Mouse (Mus musculus) lung, adult 2 months (tissue): ENCODE measurements around the gene Tmem144.

Experiments used
- CTCF ChIP-seq: fragments of 200-500 bp; IDR thresholded peaks from 2 replicates; pipeline ENCODE4 v1.5.1; 2011; ENCODE audit warnings: mild to moderate bottlenecking, low read length, control low read depth; ENCODE audit not compliant: insufficient read depth
- POLR2A ChIP-seq: fragments of 200-500 bp; IDR thresholded peaks from 2 replicates; pipeline ENCODE4 v1.6.1; 2011; ENCODE audit warnings: low read depth, mild to moderate bottlenecking, control low read depth, low read length, borderline replicate concordance; ENCODE audit errors: extremely low read depth

GRCm38 (mm10) chr3:79792307-79792706 lies 60.3 kb downstream of the Tmem144 start:
- TF ChIP-seq POLR2A (no peak), CTCF (no peak)
